Mouse (Mus musculus) embryo, embryonic 11.5 days (tissue): ENCODE data around the gene Prkar1a.

Source experiments
- DNase-seq: peaks from one replicate; pipeline ENCODE4 v3.0.0-alpha.2; 2012; ENCODE audit warnings: low read depth, low spot score

Prkar1a gene

GRCm38 (mm10) chr11:109705336-109706054 is 56.3 kb downstream of the Prkar1a start:
- no peak for DNase-seq

- DNase-seq, result no peak
Measured at GRCm38 (mm10) chr11:109706055-109706412, 56.8 kb downstream of the Prkar1a start.

GRCm38 (mm10) chr11:109706586-109706985 is 57.4 kb downstream of the Prkar1a start:
- no peak for DNase-seq

- no peak for DNase-seq
Measured at GRCm38 (mm10) chr11:109707442-109707841, 58.2 kb downstream of the Prkar1a start.

GRCm38 (mm10) chr11:109708786-109709185 is 59.6 kb downstream of the Prkar1a start:
- DNase-seq, result no peak

GRCm38 (mm10) chr11:109709501-109709900 is 60.3 kb downstream of the Prkar1a start:
- no peak for DNase-seq

- DNase-seq, result no peak
Measured at GRCm38 (mm10) chr11:109714341-109715247, 65.4 kb downstream of the Prkar1a start.

GRCm38 (mm10) chr11:109715311-109715781 is 66.1 kb downstream of the Prkar1a start:
- no peak for DNase-seq

- DNase-seq, result no peak
Measured at GRCm38 (mm10) chr11:109716981-109717380, 67.8 kb downstream of the Prkar1a start.

- no peak for DNase-seq
Measured at GRCm38 (mm10) chr11:109717448-109717847, 68.2 kb downstream of the Prkar1a start.

- no peak for DNase-seq
Measured at GRCm38 (mm10) chr11:109717966-109718895, 69.0 kb downstream of the Prkar1a start.
